Mouse (Mus musculus) hindbrain, embryonic 10.5 days (tissue): ENCODE data around the gene Olfm2. TPM values are rescaled to one million over a fixed set of nuclear protein-coding genes. Genes with fewer than 3 reads are reported as not detected.
"Not testable (repeated sequence)": the region's sequence is repeated elsewhere in the genome, so short reads cannot be mapped to it uniquely, and the experiment has no call there.

Experiments
- DNase-seq: peaks from one replicate; pipeline ENCODE4 v3.0.0-alpha.2; 2017; ENCODE audit warnings: low spot score
- H3K27ac ChIP-seq: fragments of 300-500 bp; sonication (generic); 2 replicates; pipeline ENCODE4 v1.5.1; 2016; ENCODE audit warnings: mild to moderate bottlenecking, moderate library complexity
- H3K27me3 ChIP-seq: fragments of 300-500 bp; sonication (generic); 2 replicates; pipeline ENCODE4 v1.6.1; 2016; ENCODE audit warnings: mild to moderate bottlenecking; ENCODE audit not compliant: poor library complexity, insufficient read depth, severe bottlenecking
- H3K36me3 ChIP-seq: fragments of 300-500 bp; sonication (generic); 2 replicates; pipeline ENCODE4 v1.6.1; 2016; ENCODE audit warnings: mild to moderate bottlenecking, moderate library complexity
- H3K4me1 ChIP-seq: fragments of 300-500 bp; sonication (generic); replicated peaks from 2 replicates; pipeline ENCODE4 v1.6.1; 2016; ENCODE audit warnings: mild to moderate bottlenecking
- H3K4me3 ChIP-seq: fragments of 300-500 bp; sonication (generic); 2 replicates; pipeline ENCODE4 v1.5.1; 2016; ENCODE audit warnings: mild to moderate bottlenecking, moderate library complexity
- H3K9me3 ChIP-seq: fragments of 300-500 bp; sonication (generic); 2 replicates; pipeline ENCODE4 v1.6.1; 2016; ENCODE audit warnings: mild to moderate bottlenecking, moderate library complexity
- WGBS: fragments of 180-500 bp; shearing (Covaris S2); methylation state at CpG from one replicate; pipeline ENCODE4 v1.1.7; 2016; 5-methylcytosine and 5-hydroxymethylcytosine counted together
- polyA plus RNA-seq: library from polyadenylated mRNA; unstranded; fragments of >200 nt; fragmentation: Nextera tagmentation; extraction: Ambion mirVana; gene quantifications from 2 replicates; pipeline ENCODE4 v1.2.1, GENCODE M21; 2016

Olfm2 gene
- polyA plus RNA-seq, 1 experiment from 2014 or later: 76.4 TPM

DNA sequence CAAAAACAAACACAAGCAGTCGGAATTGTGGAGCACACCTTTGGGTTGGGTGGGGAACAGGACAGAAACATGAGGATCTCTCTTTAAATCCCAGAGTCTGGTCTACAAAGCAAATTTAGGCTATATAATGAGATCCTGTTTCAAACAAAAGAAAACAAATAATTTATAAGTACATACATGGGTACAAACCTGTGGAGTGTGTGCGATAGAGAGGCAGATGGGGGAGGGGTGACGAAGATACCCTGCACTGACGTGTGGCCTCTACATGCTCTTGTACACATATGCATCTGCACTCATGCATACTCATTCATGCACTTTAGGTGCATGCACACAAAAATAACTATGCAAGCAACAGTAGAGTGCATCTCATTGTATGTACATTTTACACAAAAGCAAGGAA, 106.7 kb downstream of the Olfm2 start:
- DNase-seq: no peak
- H3K36me3 ChIP-seq: peaks cover 30% of the 10 kb centered on the region
- no peak overlapping the region for H3K27ac ChIP-seq
- peaks cover 26% of the 10 kb centered on the region for H3K4me1 ChIP-seq
- no peaks in the 10 kb centered on the region for H3K27me3 ChIP-seq
- 92% methylated on average over 4 of the region's 4 CpGs for WGBS
- H3K9me3 ChIP-seq: 0 out of 2 replicates have a peak, but pooled peaks cover 3% of the 10 kb centered on the region
- H3K4me3 ChIP-seq: no peak overlapping the region

DNA sequence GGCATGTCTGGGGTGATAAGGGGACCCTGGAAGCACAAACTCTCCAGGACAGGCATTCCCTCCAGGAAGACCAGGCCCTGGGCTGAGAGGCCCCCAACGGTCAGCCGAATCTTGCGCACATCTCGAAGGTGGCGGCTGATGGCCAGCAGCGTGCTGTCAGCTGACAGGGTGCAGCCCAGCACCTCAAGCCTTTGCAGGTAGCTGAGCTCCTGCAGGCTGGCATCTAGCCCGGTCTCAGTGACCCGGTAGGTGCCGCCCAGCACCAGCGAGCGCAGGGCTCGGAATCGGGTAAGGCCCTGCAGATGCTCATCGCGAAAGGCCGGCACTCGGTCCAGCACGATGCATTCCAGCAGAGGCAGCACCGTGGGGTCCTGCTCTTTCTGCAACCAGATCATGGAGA, 107.6 kb downstream of the Olfm2 start:
- no peak overlapping the region for H3K27ac ChIP-seq
- WGBS: 96% methylated on average over 19 of the region's 19 CpGs
- H3K9me3 ChIP-seq: 0 out of 2 replicates have a peak, but pooled peaks cover 3% of the 10 kb centered on the region
- no peak overlapping the region for H3K4me3 ChIP-seq
- H3K4me1 ChIP-seq: peaks cover 21% of the 10 kb centered on the region
- H3K36me3 ChIP-seq: peaks cover 30% of the 10 kb centered on the region
- DNase-seq: no peak
- H3K27me3 ChIP-seq: no peaks in the 10 kb centered on the region

DNA sequence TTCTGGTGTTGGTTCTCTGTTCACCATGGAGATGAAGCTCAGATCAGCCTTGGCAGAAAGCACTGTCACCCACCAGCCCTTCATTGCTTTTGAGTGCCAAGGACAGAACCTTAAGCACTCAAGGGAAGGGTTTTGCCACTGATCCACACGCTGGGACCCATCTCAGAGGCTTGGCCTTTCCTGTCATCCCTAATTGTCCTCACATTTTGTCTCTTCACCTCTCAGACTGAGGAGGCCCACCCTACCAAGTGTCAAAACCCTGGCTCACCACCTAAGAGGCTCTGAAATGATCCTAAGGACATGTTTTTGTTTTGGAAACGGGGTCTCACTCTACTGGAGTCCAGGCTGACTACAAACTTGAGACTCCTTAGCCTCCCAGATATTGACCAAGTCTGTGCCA, 109.4 kb downstream of the Olfm2 start:
- WGBS: 87% methylated on average over 2 of the region's 2 CpGs
- no peaks in the 10 kb centered on the region for H3K27me3 ChIP-seq
- no peak for DNase-seq
- no peaks in the 10 kb centered on the region for H3K9me3 ChIP-seq
- H3K4me3 ChIP-seq: no peak overlapping the region
- peaks cover 30% of the 10 kb centered on the region for H3K36me3 ChIP-seq
- H3K4me1 ChIP-seq: peaks cover 13% of the 10 kb centered on the region
- no peak overlapping the region for H3K27ac ChIP-seq

DNA sequence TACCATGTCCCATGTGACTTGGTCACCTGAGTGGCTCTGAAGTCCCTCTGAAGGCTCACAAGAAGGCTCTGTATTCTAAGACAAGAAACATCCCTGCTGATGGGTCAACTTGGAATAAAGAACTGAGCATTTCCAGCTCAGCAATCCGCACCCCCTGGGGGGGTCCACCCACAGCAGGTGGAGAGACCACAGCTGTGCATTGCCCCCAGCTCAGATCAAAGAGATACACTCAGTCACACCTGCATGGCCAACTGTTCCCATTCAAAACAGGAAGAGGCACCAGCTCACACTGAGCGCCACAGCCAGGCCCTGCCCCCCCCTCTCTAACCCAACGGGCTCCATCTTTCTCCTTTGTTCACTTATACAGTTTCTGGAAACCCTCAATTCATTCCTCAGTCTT, 109.9 kb downstream of the Olfm2 start:
- peaks cover 8% of the 10 kb centered on the region for H3K4me1 ChIP-seq
- no peak overlapping the region for H3K4me3 ChIP-seq
- no peaks in the 10 kb centered on the region for H3K27me3 ChIP-seq
- peaks cover 30% of the 10 kb centered on the region for H3K36me3 ChIP-seq
- no peak for DNase-seq
- WGBS: 80% methylated on average over 3 of the region's 3 CpGs
- H3K9me3 ChIP-seq: no peaks in the 10 kb centered on the region
- H3K27ac ChIP-seq: no peak overlapping the region

DNA sequence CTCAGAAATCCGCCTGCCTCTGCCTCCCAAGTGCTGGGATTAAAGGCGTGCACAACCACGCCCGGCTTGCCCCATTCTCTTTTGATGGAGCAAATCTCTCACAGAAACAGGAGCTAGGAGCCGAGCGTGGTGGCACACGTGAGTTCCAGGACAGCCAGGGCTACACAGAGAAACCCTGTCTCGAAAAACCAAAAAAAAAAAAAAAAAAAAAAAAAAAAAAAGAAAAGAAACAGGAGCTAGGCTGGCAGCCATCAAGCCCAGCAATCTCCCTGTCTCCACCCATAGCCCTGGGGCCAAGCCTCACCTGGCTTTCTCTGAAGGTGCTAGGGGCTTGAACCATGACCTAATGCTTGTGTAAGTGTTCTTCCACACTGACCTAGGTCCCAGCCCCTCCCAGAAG, 110.5 kb downstream of the Olfm2 start:
- WGBS: 92% methylated on average over 8 of the region's 8 CpGs
- H3K36me3 ChIP-seq: peaks cover 30% of the 10 kb centered on the region
- not testable (repeated sequence) for H3K27ac ChIP-seq, H3K9me3 ChIP-seq, H3K4me3 ChIP-seq, H3K4me1 ChIP-seq, DNase-seq, H3K27me3 ChIP-seq

DNA sequence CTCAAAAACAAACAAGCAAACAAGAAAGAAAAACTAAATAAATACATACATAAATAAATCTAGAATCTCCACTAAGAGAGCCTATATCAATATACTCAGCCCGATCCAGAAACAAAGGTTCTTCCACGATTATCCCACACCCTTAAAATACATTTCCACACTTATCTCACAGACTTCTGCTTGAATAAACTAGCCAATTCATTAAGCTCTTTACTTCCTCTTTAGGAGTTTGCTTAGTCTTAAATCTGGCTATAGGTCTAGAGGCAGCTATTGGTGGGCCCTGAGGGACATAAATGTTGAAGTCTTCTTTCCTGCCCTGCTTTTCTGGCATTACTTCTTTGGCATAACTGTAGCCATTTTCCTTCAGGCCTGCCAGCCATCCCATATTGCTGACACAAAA, 114.8 kb downstream of the Olfm2 start:
- Histone ChIP-seq H3K27me3 (no peaks in the 10 kb centered on the region), H3K4me3 (no peak overlapping the region), H3K36me3 (no peaks in the 10 kb centered on the region; the same call in 1 of the 2 replicates), H3K9me3 (no peaks in the 10 kb centered on the region), H3K4me1 (no peaks in the 10 kb centered on the region), H3K27ac (no peak overlapping the region)
- DNase-seq: no peak
- WGBS: 91% methylated on average over 2 of the region's 2 CpGs

Other genes starting within 250 kb of the Olfm2 start
- gene Zfp266, start 224.9 kb downstream of the Olfm2 start, polyA plus RNA-seq: 99.3 and 123 TPM in 2 replicates
- 17.8 and 20.0 TPM in 2 replicates for gene Zfp846, start 165.1 kb downstream of the Olfm2 start, polyA plus RNA-seq
- 393 and 437 TPM in 2 replicates for gene Ubl5, start 103.5 kb downstream of the Olfm2 start, polyA plus RNA-seq
- gene Fbxl12, start 101.6 kb downstream of the Olfm2 start, polyA plus RNA-seq: 21.5 and 21.9 TPM in 2 replicates
- 83.7 and 88.6 TPM in 2 replicates for gene Pin1, start 94.3 kb downstream of the Olfm2 start, polyA plus RNA-seq
- gene Col5a3, start 68.7 kb upstream of the Olfm2 start, polyA plus RNA-seq: 0.98 and 1.3 TPM in 2 replicates
- gene Rdh8, start 72.2 kb upstream of the Olfm2 start, polyA plus RNA-seq: not detected in 2 replicates
- 0.85 and 1.4 TPM in 2 replicates for gene A230050P20Rik, start 122.3 kb upstream of the Olfm2 start, polyA plus RNA-seq
- gene Angptl6, start 133.4 kb upstream of the Olfm2 start, polyA plus RNA-seq: 5.5 and 7.0 TPM in 2 replicates
- gene Ppan, start 141.8 kb upstream of the Olfm2 start, polyA plus RNA-seq: 80.1 and 87.3 TPM in 2 replicates
- gene Eif3g, start 152.3 kb upstream of the Olfm2 start, polyA plus RNA-seq: 406 and 412 TPM in 2 replicates
- 104 and 150 TPM in 2 replicates for gene Dnmt1, start 213.5 kb upstream of the Olfm2 start, polyA plus RNA-seq
- gene S1pr2, start 230.4 kb upstream of the Olfm2 start, polyA plus RNA-seq: 24.2 and 25.2 TPM in 2 replicates